Mouse (Mus musculus): Measurements from ENCODE around the gene Pkdcc.

DNA sequence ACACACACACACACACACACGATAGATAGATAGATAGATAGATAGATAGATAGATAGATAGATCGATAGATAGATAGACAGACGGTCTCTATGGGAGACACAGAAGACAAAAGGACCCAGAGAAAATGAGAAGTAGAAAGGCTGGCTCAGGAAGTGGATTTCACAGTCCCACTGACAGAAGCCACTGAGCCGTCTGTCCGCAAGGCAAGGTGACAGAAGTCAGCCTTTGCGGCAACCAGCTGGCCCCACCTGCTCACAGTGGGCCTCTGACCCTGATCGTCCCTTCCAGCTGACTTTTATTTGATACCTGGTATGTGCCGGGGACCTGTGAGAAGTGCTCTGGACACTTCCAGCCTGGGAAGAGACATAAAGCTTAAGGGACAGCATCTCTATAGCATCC, 57.5 kb downstream of the Pkdcc start:
- TF ChIP-seq POLR2A (IDR thresholded peaks at IDR 0.05; ENCODE audit: low read depth, low read length) = no peak
- no peak for TF ChIP-seq CTCF (conservative IDR thresholded peaks at IDR 0.05; ENCODE audit: insufficient read depth, insufficient read length, low read depth, low read length)
